Mouse (Mus musculus): ENCODE results near the gene Gcm1.

DNA sequence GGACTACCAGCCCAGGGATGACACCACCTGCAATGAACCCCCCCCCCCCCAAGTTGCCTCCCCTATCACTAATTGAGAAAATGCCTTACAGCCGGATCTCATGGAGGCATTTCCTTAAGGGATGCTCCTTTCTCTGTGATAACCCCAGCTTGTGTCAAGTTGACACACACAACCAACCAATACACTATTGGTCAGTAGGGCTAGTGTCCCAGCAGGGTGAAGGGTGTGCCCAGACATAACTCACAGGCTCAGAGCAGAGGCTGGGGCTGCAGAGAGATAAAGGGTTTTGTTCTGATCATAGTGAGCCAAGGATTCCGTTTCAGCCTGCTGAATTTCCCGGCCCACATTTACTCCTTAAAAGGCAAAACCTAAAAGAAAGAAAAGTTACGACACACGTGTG is 18.8 kb downstream of the Gcm1 start:
- TF ChIP-seq CTCF (IDR thresholded peaks at IDR 0.05; ENCODE audit: low read depth, low read length) (no peak), POLR2A (IDR thresholded peaks at IDR 0.05; ENCODE audit: insufficient read depth, low read length) (no peak), EP300 (IDR thresholded peaks at IDR 0.05; ENCODE audit: insufficient read depth, low read depth, low read length) (no peak)

All from ES-Bruce4 (cell line).